Mouse (Mus musculus) forelimb bud, embryonic 11.5 days (tissue): ENCODE results near the gene Gm11562.
"Not testable (repeated sequence)": the region's sequence is repeated elsewhere in the genome, so short reads cannot be mapped to it uniquely, and the experiment has no call there.

Experiments used
- DNase-seq: peaks from one replicate; pipeline ENCODE4 v3.0.0-alpha.2; 2012; ENCODE audit warnings: low read depth, low spot score

Gm11562 gene

GRCm38 (mm10) chr11:99620335-99620734, at the start of gene Gm11562:
TSS of gene Gm11562 (minus strand) at chr11:99620435.
- no peak for DNase-seq

DNA sequence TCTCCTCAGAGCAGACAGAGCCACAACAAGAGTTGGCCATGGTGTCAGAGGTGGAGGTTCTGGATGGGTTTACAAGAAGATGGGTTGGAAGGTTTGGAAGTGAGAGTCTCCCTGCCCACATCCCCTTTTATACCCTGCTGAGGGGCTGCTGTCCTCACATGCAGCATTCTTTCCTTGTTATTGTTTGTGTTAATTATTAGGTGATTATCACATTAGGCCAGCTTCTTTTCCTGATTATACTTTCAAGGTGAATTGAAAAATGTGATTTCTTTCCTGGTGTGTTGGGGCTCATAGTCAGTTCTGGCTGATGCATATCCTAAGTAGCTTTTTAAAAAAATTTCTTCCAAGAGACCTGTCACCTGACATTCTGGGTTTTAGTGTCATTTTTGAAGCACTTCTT, 45.6 kb upstream of the Gm11562 start, which contains the start of gene Krtap4-6:
Gene Krtap4-6, minus strand, starts transcription at position 101 of the 400 bp plus-strand sequence.
- no peak for DNase-seq

GRCm38 (mm10) chr11:99662802-99663201, 42.6 kb upstream of the Gm11562 start:
- no peak for DNase-seq

DNA sequence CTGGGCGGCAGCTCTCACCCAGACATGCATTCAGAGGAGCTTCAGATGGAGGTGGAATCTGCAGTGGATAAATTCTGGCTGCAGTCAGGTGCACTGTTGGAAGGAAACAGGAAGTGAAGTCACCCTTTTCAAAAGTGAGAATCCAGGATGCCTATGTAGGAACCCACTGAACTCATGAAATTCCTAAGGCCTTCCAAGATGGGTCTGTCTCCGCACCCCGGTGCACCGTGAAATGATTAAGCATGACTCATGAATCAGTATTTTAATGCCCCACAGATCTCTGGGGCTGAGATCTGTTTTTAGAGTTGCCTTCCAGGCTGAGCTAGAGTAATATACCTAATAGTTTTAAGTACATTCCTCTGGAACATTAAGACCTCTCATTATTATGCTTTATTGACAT, 39.0 kb upstream of the Gm11562 start:
- DNase-seq, result no peak

DNA sequence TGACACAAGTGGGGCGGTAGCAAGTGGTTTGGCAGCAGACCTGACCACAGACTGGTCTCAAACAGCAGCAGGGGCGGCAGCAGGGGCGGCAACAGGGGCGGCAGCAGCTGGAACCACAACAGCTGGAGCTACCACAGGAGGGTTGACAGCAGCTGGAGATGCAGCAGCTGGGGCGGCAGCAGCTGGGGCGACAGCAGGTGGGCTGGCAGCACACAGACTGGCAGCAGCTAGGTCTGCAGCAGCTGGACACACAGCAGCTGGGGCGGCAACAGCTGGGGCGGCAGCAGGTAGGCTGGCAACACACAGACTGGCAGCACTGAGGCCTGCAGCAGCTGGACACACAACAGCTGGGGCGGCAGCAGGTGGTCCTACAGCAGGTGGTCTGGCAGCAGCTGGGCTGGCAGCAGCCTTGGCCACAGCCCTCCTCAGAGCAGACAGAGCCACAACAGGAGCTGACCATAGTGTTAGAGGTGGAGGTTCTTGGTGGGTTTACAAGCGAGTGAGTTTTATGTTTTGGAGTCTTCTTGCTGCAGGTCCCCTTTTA, 38.3 kb upstream of the Gm11562 start, which contains the start of gene Gm11563:
Gene Gm11563, minus strand, starts transcription at position 494 of the 544 bp plus-strand sequence.
- DNase-seq, result not testable (repeated sequence)

DNA sequence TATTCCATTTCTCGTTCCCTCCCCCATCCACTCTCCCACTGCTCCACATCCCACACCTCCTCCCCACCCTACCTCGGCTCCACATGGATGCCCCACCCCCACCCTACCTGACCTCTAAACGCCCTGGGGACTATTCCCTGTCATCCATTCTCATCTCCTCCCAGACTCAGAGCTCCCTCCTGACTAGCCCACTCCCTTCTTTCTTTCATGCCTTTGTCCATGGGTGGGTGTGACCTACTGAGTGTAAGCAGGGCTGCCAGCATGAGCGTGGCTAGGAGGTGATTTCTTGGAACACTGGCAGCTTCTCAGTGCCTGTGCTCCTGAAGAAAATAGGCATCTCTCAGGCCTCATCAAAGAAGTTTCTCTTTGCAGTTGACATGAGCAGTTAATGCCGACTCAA, 36.8 kb upstream of the Gm11562 start:
- DNase-seq, result no peak

DNA sequence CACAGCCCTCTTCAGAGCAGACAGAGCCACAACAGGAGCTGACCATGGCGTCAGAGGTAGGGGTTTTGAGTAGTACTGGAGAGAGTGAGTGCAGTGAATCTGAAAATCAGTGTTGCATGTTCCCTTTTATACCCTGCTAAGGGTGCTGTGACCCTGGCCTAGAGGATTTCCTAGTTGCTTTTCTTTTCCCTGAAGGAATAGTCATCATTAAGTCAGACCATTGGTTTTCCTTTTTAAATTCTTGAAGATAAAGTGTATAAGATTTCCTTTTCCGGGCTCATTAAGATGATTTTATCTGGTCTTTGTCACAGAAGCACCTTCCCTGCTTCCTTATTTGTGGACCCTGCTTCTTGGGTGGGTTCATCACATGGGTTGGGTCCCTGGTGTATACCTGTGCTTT, 29.9 kb upstream of the Gm11562 start, which contains the start of gene Gm11555:
Gene Gm11555, minus strand, starts transcription at position 101 of the 400 bp plus-strand sequence.
- no peak for DNase-seq

DNA sequence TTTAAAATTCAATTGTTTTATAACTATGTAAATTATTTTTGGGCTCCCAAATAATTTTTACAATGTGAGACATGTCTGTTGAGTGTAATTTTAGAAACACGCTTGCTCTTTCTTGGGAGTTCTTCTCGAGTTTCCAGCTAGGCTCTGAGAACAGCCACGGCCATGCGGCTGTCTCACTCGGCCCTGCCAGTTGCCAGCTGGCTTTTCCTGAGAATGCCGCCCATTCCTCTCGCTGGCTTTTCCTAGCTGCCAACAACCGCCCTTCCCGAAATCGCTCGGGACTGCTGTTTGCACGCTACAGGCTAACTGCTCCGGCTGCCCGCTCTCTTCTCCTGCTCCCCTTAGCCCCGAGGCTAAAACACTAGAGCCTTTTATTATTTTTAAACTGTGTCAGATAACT, 26.2 kb upstream of the Gm11562 start:
- no peak for DNase-seq

- DNase-seq, result no peak
Observed at GRCm38 (mm10) chr11:99644351-99644750, 24.1 kb upstream of the Gm11562 start.

GRCm38 (mm10) chr11:99643635-99644139, 23.5 kb upstream of the Gm11562 start, which contains the start of gene Krtap4-7:
TSS of gene Krtap4-7 (minus strand) at chr11:99644089.
- DNase-seq, result not testable (repeated sequence)

GRCm38 (mm10) chr11:99640926-99641325, 20.7 kb upstream of the Gm11562 start:
- peak; percentile 29 for DNase-seq

DNA sequence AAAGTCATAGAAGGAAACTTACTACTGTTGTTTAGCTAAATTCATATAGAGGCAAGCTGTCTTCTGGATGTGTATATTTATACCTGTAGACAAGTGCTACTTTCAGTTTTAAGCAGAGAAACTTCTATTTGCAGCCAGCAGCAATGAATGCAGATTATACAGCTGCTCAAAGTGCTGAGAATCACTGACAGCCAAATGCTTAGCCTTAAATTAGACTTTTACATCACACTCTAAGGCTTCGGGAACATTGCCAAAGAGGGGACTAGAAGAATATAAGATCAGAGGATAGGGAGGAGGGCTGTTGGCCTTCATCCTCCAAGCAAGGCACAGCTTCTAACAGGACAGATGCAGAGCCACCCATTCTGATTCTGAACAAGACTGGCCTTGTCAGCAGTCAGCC, 16.9 kb upstream of the Gm11562 start:
- no peak for DNase-seq

DNA sequence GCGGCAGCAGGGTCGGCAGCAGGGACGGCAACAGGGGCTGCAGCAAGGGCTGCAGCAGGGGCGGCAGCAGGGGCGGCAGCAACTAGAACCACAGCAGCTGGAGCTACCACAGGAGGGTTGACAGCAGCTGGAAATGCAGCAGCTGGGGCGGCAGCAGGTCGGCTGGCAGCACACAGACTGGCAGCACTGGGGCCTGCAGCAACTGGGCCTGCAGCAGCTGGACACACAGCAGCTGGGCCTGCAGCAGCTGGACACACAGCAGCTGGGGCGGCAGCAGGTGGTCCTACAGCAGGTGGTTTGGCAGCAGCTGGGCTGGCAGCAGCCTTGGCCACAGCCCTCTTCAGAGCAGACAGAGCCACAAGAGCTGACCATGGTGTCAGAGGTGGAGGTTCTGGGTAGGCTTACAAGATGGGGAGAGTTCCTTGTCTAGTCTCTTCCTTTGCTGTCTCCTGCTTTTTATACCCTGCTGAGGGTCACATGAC, 14.5 kb upstream of the Gm11562 start, which contains the start of gene Krtap4-2:
Gene Krtap4-2, minus strand, starts transcription at position 432 of the 482 bp plus-strand sequence.
- DNase-seq, result no peak

DNA sequence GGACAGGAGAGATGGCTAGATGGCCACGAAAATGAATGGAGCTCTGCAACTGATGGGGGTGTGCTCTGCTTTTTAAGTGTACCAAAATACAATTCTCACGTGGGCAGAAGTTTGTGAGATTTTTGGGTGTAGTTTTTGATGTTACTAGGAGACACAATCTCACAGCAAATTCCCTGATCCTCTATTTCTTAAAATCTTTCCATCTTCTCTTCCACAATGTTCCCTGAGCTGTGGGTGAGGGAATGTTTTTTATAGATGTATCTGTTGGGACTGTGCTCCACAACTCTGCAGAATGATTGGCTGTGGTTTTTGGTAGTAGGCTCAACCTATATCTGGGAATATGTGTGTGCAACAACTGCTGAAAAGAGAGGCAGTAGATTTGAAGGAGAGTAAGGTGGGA, 13.1 kb upstream of the Gm11562 start:
- no peak for DNase-seq

GRCm38 (mm10) chr11:99630890-99631289, 10.7 kb upstream of the Gm11562 start:
- no peak for DNase-seq

DNA sequence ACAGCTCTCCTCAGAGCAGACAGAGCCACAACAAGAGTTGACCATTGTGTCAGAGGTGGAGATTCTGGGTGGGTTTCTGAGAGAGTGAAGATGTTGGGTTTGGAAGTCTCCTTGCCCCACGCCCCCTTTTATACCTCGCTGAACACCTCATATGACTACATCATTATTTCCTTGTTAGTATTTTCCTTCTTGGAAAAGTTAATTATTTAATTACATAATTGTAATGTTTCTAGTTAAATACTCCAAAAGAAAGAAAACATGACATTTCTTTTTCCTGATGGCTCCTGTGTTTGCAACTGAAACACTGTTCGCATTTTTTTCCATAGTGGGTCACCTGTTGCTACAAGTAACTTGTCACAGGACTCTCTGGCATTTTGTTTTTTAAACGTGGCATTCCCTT, 7.9 kb upstream of the Gm11562 start, which contains the start of gene Krtap4-1:
Gene Krtap4-1, minus strand, starts transcription at position 101 of the 400 bp plus-strand sequence.
- DNase-seq, result no peak

GRCm38 (mm10) chr11:99614796-99615363, 5.4 kb downstream of the Gm11562 start, which contains the start of gene Krtap2-4:
TSS of gene Krtap2-4 (minus strand) at chr11:99614846.
- DNase-seq, result no peak

GRCm38 (mm10) chr11:99610089-99610488, 10.1 kb downstream of the Gm11562 start, which contains the start of gene Gm11937:
TSS of gene Gm11937 (minus strand) at chr11:99610189.
- not testable (repeated sequence) for DNase-seq

DNA sequence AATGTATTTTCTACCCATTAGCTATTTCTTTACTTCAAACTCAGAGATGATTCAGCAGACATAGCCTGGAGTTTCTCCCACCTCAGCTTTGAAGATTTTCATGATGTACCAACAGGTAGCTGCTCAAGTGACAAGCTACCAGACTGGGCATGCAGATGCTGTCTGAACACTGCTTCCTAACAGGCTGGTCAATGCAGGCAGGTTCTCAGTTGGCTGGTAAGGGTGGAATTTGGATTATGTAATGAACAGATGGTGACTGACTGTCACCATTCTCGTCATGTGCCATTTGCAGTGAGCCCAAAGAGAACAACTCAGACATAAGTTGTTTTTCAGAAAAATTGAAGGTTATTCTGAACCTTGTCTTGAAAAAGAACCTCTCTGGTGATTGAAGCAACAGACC, 11.1 kb downstream of the Gm11562 start:
- no peak for DNase-seq

GRCm38 (mm10) chr11:99603208-99603607, 17.0 kb downstream of the Gm11562 start, which contains the start of gene Gm11938:
TSS of gene Gm11938 (minus strand) at chr11:99603308.
- DNase-seq, result not testable (repeated sequence)

GRCm38 (mm10) chr11:99597742-99598141, 22.5 kb downstream of the Gm11562 start, which contains the start of gene Krtap9-3:
TSS of gene Krtap9-3 (minus strand) at chr11:99598105.
- not testable (repeated sequence) for DNase-seq

GRCm38 (mm10) chr11:99590981-99591380, 29.3 kb downstream of the Gm11562 start, which contains the start of gene Krtap1-3:
TSS of gene Krtap1-3 (minus strand) at chr11:99591339.
- DNase-seq, result no peak
